Mouse (Mus musculus) small intestine, adult 2 months (tissue): ENCODE results near the gene Anapc2.

ENCODE experiments used
- CTCF ChIP-seq: fragments of 200-500 bp; IDR thresholded peaks from 2 replicates; pipeline ENCODE4 v1.5.1; 2012; ENCODE audit warnings: low read depth, mild to moderate bottlenecking, control low read depth, inconsistent platforms, low read length, moderate library complexity, mixed read lengths; ENCODE audit not compliant: insufficient replicate concordance, insufficient read length; ENCODE audit errors: extremely low read depth
- POLR2A ChIP-seq: fragments of 200-500 bp; IDR thresholded peaks from 2 replicates; pipeline ENCODE4 v1.6.1; 2012; ENCODE audit warnings: low read depth, mild to moderate bottlenecking, control low read depth, inconsistent platforms, low read length, moderate library complexity

DNA sequence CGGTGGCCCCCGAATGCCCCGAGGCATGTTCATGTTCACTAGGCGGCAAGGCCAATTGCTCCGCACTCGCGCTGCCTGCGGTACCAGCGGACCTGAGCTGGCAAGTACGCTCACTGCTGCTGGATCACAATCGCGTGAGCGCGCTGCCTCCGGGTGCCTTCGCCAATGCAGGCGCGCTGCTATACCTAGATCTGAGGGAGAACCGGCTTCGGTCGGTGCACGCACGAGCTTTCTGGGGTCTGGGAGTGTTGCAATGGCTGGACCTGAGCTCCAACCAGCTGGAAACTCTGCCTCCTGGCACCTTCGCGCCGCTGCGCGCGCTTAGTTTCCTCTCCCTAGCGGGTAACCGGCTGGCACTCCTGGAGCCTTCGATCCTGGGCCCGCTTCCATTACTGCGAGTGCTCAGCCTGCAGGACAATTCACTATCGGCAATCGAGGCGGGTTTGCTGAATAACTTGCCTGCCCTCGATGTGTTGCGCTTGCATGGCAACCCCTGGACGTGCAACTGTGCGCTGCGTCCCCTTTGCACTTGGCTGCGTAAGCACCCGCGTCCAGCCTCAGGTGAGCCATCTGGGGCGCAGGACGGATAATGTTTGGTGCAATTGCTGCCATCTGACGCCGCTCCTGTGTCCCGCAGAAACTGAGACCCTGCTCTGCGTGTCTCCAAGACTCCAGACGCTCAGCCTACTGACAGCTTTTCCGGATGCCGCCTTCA is 18.0 kb downstream of the Anapc2 start:
- no peak for TF ChIP-seq POLR2A
- TF ChIP-seq CTCF, result no peak
